Mouse (Mus musculus) erythroid progenitor cell, adult 5-6 weeks (primary cell): ENCODE data around the gene Tcl1b1. TPM values are rescaled to one million over a fixed set of nuclear protein-coding genes. Genes with fewer than 3 reads are reported as not detected.
"Not testable (repeated sequence)": the region's sequence is repeated elsewhere in the genome, so short reads cannot be mapped to it uniquely, and the experiment has no call there.

ENCODE experiments used
- ATAC-seq: replicated peaks from 2 replicates; pipeline ENCODE4 v1.8.0; 2016; ENCODE audit warnings: moderate number of reproducible peaks, mild to moderate bottlenecking, moderate TSS enrichment, inconsistent platforms; ENCODE audit not compliant: poor library complexity, low FRiP score, severe bottlenecking
- total RNA-seq, 2 experiments: library from RNA; stranded (forward) in 1 of 2; stranded (reverse) in 1 of 2; fragments of 150-400 nt in 1 of 2; fragments of 186-747, 209-891 nt in 1 of 2; gene quantifications; 2 replicates each; pipeline versions ENCODE4 v1.2.3 to v1.2.4; 2015 to 2017; ENCODE audit warnings: low replicate concordance in 2 of 2

Gene Tcl1b1
- total RNA-seq, 2 experiments from 2014 or later, result not detected

GRCm38 (mm10) chr12:105181040-105181644, 21.7 kb downstream of the Tcl1b1 start:
- ATAC-seq, result not testable (repeated sequence)

GRCm38 (mm10) chr12:105188980-105189379, 29.5 kb downstream of the Tcl1b1 start:
- ATAC-seq, result peak; percentile 67; the same call in 1 of the 2 replicates

- not testable (repeated sequence) for ATAC-seq
Measured at GRCm38 (mm10) chr12:105190743-105191142, 31.3 kb downstream of the Tcl1b1 start, which contains the start of gene Tcl1b3. Gene Tcl1b3 (plus strand): TSS chr12:105191043.

- ATAC-seq, result not testable (repeated sequence)
Measured at GRCm38 (mm10) chr12:105199684-105200497, 40.4 kb downstream of the Tcl1b1 start.

GRCm38 (mm10) chr12:105201657-105202056, 42.2 kb downstream of the Tcl1b1 start, which contains the start of gene Tcl1b4:
Gene Tcl1b4 (plus strand): TSS chr12:105201957.
- not testable (repeated sequence) for ATAC-seq

GRCm38 (mm10) chr12:105207071-105207470, 47.6 kb downstream of the Tcl1b1 start:
- ATAC-seq, result no peak

GRCm38 (mm10) chr12:105208441-105208840, 49.0 kb downstream of the Tcl1b1 start:
- ATAC-seq, result no peak

- no peak for ATAC-seq
Measured at GRCm38 (mm10) chr12:105209231-105209630, 49.7 kb downstream of the Tcl1b1 start.

Other genes with a start within 250 kb of the Tcl1b1 start
- gene Syne3, start 149.9 kb upstream of the Tcl1b1 start, total RNA-seq (2015; ENCODE audit: low replicate concordance), result 19.7 and 20.9 TPM in 2 replicates
- gene Syne3, start 149.9 kb upstream of the Tcl1b1 start, total RNA-seq (2017; ENCODE audit: low replicate concordance), result 29.5 and 46.1 TPM in 2 replicates
- gene Glrx5, start 127.0 kb upstream of the Tcl1b1 start, total RNA-seq (2015; ENCODE audit: low replicate concordance), result 285 and 316 TPM in 2 replicates
- gene Glrx5, start 127.0 kb upstream of the Tcl1b1 start, total RNA-seq (2017; ENCODE audit: low replicate concordance), result 129 and 154 TPM in 2 replicates
- not detected in 2 replicates for gene Tcl1b2, start 13.7 kb upstream of the Tcl1b1 start, total RNA-seq (2015; ENCODE audit: low replicate concordance)
- gene Tcl1b2, start 13.7 kb upstream of the Tcl1b1 start, total RNA-seq (2017; ENCODE audit: low replicate concordance), result 0.51 and 4.5 TPM in 2 replicates
- not detected in 2 replicates for gene Tcl1b5, start 16.7 kb downstream of the Tcl1b1 start, total RNA-seq (2015; ENCODE audit: low replicate concordance)
- not detected in 2 replicates for gene Tcl1b5, start 16.7 kb downstream of the Tcl1b1 start, total RNA-seq (2017; ENCODE audit: low replicate concordance)
- gene Tcl1b3, start 31.4 kb downstream of the Tcl1b1 start, total RNA-seq (2015; ENCODE audit: low replicate concordance), result not detected in 2 replicates
- gene Tcl1b3, start 31.4 kb downstream of the Tcl1b1 start, total RNA-seq (2017; ENCODE audit: low replicate concordance), result not detected in 2 replicates
- not detected in 2 replicates for gene Tcl1b4, start 42.3 kb downstream of the Tcl1b1 start, total RNA-seq (2015; ENCODE audit: low replicate concordance)
- gene Tcl1b4, start 42.3 kb downstream of the Tcl1b1 start, total RNA-seq (2017; ENCODE audit: low replicate concordance), result not detected in 2 replicates
- gene Tcl1, start 63.1 kb downstream of the Tcl1b1 start, total RNA-seq (2015; ENCODE audit: low replicate concordance), result not detected in 2 replicates
- not detected in 2 replicates for gene Tcl1, start 63.1 kb downstream of the Tcl1b1 start, total RNA-seq (2017; ENCODE audit: low replicate concordance)
- not detected in 2 replicates for gene Tunar, start 174.2 kb downstream of the Tcl1b1 start, total RNA-seq (2015; ENCODE audit: low replicate concordance)
- not detected in 2 replicates for gene Tunar, start 174.2 kb downstream of the Tcl1b1 start, total RNA-seq (2017; ENCODE audit: low replicate concordance)